Mouse (Mus musculus) frontal cortex, postnatal 14 days (tissue): ENCODE measurements at regions not wholly inside any gene's neighbourhood (a gene's known extent, or its start where the extent isn't known, plus 50 kb on each side); places are given as distances from the start of the nearest gene placed in this dataset.
A peak's percentile ranks its signal among the peaks of the same experiment; 100 is the strongest.

Experiments
- DNase-seq, 2 experiments: peaks; one replicate each; pipeline ENCODE4 v3.0.0; 2022; ENCODE audit warnings: low spot score in 2 of 2

DNA sequence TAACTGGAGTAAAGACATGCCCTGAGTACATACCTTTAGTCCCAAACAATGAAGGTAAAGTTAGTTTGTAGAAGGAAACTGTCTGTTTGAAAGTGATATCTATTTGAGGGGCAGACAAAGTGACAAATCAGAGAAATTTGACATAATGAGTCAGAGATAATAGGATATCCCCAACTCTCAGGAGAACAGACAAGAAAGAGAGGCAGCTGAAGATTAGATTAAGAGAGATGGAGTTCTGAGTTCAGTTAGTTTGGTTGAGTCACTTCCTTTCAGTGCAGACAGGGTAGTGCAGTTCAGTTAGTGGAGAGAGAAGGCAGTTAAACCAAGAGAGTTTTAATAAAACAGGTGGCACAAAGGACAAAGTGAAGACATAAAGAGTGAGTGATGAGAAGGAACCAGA lies 477.4 kb upstream of the Diaph2 start:
- DNase-seq = no peak

DNA sequence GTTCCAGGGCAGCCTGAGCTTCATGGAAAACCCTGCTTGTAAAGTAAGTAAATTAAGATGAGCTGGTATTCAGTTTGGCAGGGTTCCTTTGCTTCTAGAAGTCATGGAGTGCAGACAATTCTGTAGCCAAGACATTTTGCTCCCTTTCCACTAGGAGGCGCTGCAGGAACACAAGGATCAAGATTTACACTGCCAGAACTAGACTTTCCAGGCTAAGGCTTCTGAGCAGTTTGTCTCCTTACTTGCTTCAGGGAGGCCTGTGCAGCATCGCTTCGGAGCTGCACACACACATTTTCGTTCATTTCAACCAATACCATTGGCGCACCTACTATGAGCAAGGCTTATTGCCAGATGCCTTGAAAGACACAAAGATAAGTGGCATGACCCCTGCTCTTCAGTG lies 445.6 kb upstream of the Diaph2 start:
- peak; percentile 8 to 24 for DNase-seq

DNA sequence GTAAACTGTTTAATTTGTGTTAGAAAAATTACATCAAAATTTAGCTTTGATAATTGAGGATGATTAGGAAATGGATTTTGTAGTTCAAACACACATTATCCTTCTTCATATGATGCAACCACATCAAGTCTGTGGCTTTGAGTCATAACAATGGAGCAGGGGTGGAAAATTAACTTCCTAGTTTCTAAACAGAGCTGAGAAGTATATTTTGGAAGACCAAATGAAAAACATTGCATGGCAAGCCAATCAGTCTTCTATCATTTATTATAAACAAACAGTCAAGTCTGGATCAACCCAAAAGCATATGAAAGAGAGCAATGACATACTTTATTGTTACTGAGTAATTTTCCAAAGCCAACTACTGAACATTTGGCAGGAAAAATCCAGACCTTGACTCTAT lies 440.2 kb upstream of the Diaph2 start:
- DNase-seq = no peak

DNA sequence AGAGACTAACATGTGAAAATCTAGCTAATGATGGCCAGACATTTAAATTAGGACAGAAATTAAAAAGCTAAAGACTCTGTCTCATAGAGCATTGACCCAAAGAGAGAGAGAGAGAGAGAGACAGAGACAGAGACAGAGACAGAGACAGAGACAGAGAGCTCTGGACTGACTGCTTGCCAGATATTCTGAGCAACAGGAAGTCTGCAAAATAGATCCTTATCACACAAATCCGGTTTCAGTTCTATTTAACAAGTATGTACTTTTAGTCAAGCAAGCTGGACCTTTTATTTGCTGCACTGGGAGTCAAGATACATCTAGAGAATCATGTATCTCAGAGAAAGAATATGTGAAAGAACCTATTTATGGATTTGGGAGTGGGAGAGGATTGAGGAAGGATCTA lies 420.1 kb upstream of the Diaph2 start:
- no peak for DNase-seq

DNA sequence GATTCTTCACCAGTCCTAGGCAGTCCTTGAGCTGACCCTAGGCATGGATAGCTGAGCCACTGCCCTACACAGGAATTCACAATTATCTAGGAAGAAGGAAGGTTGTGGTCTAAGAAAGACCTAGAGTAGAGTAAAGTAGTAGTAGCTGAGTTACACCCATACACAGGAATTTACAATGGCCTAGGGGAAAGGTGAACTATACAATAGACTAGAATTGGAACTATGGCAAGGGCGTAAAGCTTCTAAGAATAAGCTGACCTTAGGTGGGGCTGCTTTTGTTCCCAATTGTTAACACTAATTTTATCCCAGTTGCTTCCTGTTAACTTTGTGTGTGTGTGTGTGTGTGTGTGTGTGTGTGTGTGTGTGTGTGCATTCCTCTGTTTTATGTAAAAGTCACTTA lies 416.7 kb upstream of the Diaph2 start:
- no peak for DNase-seq
